Mouse (Mus musculus): ENCODE measurements around the gene 1600014C10Rik. TPM values are rescaled to one million over a fixed set of nuclear protein-coding genes. Genes with fewer than 3 reads are reported as not detected.

1600014C10Rik gene
- polyA plus RNA-seq, 1 experiment from 2014 or later: 15.1 TPM

DNA sequence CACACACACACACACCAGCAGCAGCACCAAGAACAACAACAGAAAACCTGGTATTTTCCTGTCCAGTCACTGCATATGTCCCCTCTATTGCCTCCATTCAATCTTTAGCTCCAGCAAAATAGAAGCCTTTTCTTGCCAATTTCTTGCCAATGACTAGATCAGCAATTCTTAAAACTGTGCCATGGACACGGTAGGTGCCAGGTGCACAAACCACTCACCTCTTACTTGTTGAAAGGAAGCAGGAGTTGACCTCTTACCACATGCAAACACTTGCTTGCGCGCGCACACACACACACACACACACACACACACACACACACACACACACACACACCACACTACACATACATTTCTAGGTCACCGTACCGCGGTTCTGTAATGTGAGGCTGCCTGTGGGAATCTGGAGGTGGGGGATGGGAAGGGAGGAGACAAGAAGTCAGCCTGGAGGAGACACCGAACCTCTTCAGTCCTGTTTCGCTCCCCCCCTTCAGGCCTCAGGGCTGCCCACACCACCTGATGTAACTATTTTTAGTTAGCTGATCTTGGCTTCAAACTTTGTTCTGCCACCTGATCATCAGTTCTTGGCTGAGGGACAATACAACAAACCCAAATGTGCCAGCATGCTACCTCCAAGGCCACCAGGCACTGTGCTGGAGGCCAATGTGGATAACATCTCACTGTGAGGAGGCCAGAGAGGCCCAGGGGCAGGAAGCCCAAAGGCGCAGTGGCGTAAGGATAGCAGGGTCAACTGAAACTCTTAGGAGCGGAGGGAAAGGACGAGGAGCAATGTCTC is 41.8 kb downstream of the 1600014C10Rik start:
- peaks cover 14% of the 10 kb centered on the region for H3K27me3 ChIP-seq (ENCODE audit: insufficient read depth, poor library complexity, severe bottlenecking)
- no peak overlapping the region for H3K27ac ChIP-seq
- DNase-seq (ENCODE audit: low spot score): no peak
- H3K9me3 ChIP-seq: no peaks in the 10 kb centered on the region
- 84% methylated on average over 13 of the region's 13 CpGs for WGBS
- peaks cover 24% of the 10 kb centered on the region for H3K4me1 ChIP-seq (replicated peaks)
- H3K4me3 ChIP-seq: no peak overlapping the region
- peaks cover 17% of the 10 kb centered on the region for H3K36me3 ChIP-seq

DNA sequence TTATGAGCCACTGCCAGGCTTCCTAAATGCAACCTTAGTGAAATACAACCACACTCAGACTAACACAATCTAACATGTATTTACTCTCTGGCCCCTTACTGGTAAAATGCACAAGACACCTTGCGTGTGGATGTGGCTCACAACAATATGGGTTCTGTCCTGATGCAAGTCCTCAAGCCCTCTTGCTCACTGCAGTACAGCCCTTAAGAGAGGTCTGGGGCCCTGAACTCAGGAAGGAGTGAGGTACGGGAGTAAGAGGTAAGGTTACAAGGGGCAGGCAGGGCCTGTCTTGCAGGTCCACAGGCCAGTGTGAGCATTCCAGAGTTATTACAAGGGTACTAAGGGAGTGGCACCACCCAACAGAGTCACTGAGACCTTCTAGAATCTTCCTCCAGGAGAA is 43.2 kb downstream of the 1600014C10Rik start:
- no peak for DNase-seq (ENCODE audit: low spot score)
- Histone ChIP-seq H3K4me3 (peak overlapping the region; percentile 69; the same call in 1 of the 2 replicates), H3K27me3 (ENCODE audit: insufficient read depth, poor library complexity, severe bottlenecking) (peaks cover 21% of the 10 kb centered on the region), H3K4me1 (replicated peaks) (peaks cover 24% of the 10 kb centered on the region), H3K36me3 (peaks cover 4% of the 10 kb centered on the region), H3K27ac (no peak overlapping the region), H3K9me3 (no peaks in the 10 kb centered on the region)
- 76% methylated on average over 2 of the region's 2 CpGs for WGBS

DNA sequence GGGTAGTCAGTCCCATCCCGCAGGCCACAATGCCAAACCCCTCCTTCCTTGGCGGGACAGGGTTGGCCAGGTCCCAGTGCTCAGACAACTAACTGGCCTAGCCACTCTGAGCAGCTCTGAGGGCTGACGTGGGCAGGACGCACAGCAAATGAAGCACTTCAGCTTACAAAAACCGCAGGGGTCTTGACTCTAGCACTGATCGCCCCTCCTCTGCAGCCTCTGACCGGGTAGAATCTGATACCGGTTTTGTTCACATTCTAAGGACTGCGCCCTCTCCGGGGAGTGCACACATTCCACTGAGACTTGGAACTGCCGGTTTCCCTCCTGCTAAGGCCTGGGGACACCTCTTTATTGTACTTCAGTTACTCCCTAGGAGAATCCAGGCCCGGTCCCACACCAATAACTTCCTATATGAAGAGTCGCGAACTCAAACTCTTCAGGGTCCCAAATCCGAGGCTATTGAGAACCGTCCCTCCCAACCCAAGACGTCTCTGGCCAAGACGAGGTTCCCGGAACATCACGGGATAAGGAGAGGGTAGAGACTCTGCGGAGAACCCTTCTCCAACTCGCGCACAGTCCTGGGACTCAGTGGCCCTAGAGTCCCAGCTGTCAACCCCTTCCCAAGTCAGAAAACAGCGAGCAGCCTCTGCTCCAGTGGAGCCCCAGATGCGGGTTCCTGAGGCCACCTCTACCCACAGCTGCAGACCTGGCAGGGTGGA is 44.3 kb downstream of the 1600014C10Rik start:
- no peaks in the 10 kb centered on the region for H3K9me3 ChIP-seq
- H3K27me3 ChIP-seq (ENCODE audit: insufficient read depth, poor library complexity, severe bottlenecking): peaks cover 21% of the 10 kb centered on the region
- peak overlapping the region; percentile 78 for H3K27ac ChIP-seq
- peak overlapping the region; percentile 69 for H3K4me3 ChIP-seq
- peak; percentile 70 for DNase-seq (ENCODE audit: low spot score)
- under 1% methylated on average over 25 of the region's 25 CpGs for WGBS
- H3K4me1 ChIP-seq (replicated peaks): peaks cover 24% of the 10 kb centered on the region
- no peaks in the 10 kb centered on the region for H3K36me3 ChIP-seq

DNA sequence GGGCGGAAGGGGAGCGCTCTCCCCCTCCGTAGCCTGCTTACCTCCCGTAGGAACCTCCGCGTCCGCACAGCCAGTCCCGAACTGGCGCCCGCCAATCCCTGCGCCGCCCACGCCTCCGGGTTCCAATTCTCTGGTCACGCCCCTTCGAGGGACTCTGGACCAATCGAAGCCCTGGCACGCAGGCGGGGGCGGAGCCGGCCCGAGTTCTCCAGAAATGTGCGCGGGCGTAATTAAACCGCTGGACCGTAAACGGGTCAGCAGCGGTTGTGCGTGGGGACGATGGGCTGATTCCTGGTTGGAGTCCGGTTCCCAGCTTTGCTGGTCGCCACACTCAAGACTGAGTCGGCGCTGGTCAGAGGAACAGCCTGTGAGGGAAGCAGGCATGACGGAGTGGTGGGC is 44.9 kb downstream of the 1600014C10Rik start, which contains the start of gene Plekhf1:
TSS of gene Plekhf1 (minus strand) at position 117 of the 399 bp plus-strand sequence.
- WGBS: under 1% methylated on average over 36 of the region's 36 CpGs
- DNase-seq (ENCODE audit: low spot score): peak; percentile 93
- peaks cover 24% of the 10 kb centered on the region for H3K4me1 ChIP-seq (replicated peaks)
- peak within 1 kb of the TSS; percentile 78 for H3K27ac ChIP-seq
- peak within 1 kb of the TSS; percentile 69 for H3K4me3 ChIP-seq
- H3K27me3 ChIP-seq (ENCODE audit: insufficient read depth, poor library complexity, severe bottlenecking): peaks cover 21% of the 10 kb centered on the region
- no peaks in the 10 kb centered on the region for H3K36me3 ChIP-seq
- no peaks in the 10 kb centered on the region for H3K9me3 ChIP-seq

DNA sequence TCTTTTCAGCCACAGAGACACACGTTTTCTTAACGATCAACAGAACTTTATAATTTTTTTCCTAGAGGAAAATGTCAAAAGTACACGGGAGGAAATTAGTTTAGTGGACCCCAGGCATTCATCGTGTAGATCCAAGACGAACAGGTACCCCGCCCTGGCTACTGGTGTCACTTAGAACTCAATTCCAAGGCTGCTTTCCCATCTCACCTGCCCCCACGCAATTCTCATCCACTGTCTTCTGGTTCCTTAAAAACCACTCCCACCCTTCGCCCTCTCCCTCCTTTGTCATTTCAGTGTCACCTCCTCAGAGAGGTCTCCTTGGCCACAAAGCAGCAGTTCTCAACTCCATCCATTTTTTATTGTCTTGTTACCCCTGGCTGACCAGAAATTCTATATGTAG is 45.3 kb downstream of the 1600014C10Rik start:
- Histone ChIP-seq H3K27me3 (ENCODE audit: insufficient read depth, poor library complexity, severe bottlenecking) (peaks cover 21% of the 10 kb centered on the region), H3K27ac (peak overlapping the region; percentile 78), H3K4me1 (replicated peaks) (peaks cover 24% of the 10 kb centered on the region), H3K36me3 (no peaks in the 10 kb centered on the region), H3K4me3 (peak overlapping the region; percentile 69), H3K9me3 (no peaks in the 10 kb centered on the region)
- 20% methylated on average over 8 of the region's 8 CpGs for WGBS
- no peak for DNase-seq (ENCODE audit: low spot score)

DNA sequence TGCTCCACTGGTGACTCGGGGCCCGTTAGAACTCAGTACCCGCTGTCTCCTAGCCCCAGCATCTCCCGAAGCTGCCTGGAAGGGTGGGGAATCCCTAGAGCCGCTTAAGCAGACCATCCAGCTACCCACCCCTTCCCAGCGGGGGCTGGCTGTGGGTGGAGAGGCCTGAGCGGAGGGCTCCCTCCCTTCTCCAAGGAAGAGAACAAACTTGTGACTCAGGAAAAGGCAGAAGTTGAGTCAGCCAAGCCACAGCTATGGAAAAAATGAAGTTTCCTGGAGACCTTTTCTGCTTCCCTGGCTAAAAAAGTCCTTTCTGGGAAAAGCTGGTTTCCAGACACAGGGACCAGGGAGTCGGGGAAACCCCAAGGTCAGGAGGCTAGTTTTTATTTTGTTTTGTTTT is 47.3 kb downstream of the 1600014C10Rik start:
- 17% methylated on average over 8 of the region's 8 CpGs for WGBS

DNA sequence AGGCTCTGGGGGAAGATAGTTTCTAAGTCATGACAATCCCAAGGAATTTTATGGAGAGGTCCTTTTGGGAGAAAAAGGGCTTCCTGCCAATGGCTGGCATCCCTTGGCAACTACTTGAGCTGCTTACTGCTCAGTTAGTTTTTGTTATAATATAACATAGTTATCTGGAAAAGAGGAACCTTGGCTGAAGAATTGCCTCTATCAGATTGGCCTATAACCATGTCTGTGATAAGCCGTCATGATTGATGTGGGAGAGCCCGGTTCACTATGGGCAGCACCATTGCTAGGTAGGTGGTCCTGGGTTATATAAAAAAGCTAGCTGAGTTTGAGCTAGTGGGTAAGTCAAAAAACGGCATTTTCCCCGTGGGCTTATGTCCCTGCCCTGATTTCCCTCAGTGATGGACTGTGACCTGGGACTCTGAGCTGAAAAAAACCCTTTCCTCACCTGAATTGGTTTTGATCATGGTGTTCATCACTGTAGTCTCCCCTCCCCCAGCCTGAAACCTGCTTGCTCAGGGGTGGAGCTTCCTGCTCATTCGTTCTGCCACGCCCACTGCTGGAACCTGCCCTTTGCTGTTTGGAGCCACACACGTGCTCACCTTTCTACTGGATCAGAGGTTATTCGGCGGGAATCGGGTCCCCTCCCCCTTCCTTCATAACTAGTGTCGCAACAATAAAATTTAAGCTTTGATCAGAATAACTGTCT is 53.5 kb downstream of the 1600014C10Rik start:
- DNase-seq (ENCODE audit: low spot score): no peak
- H3K9me3 ChIP-seq: no peaks in the 10 kb centered on the region
- WGBS: 47% methylated on average over 11 of the region's 11 CpGs

More for the DNA sequence above, 47.3 kb downstream of the 1600014C10Rik start:
- DNase-seq (ENCODE audit: low spot score): no peak
- Histone ChIP-seq H3K27ac (no peak overlapping the region), H3K36me3 (no peaks in the 10 kb centered on the region), H3K9me3 (no peaks in the 10 kb centered on the region), H3K4me3 (no peak overlapping the region), H3K27me3 (ENCODE audit: insufficient read depth, poor library complexity, severe bottlenecking) (peaks cover 21% of the 10 kb centered on the region), H3K4me1 (replicated peaks) (peaks cover 21% of the 10 kb centered on the region)

DNA sequence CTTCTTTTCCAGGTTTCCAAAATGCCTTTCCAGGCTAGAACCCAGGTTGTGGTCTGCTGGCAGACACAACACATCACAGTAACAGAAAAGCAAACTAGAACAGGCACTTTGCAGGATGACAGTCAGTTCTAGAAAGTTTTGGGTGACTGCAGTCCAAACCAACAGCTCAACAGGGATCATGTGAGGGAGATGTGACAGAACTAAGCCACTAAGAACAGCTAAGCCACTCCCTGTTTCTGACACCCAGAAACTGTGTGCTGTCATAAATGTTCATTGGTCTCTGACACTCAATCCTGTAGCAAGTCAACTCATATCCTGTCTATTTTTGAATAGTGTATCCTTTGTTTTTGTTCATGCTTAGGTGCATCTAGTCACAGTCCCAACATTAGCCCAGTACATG is 54.1 kb downstream of the 1600014C10Rik start:
- no peaks in the 10 kb centered on the region for H3K27me3 ChIP-seq (ENCODE audit: insufficient read depth, poor library complexity, severe bottlenecking)
- no peak overlapping the region for H3K27ac ChIP-seq
- H3K4me3 ChIP-seq: no peak overlapping the region
- H3K36me3 ChIP-seq: no peaks in the 10 kb centered on the region
- H3K9me3 ChIP-seq: no peaks in the 10 kb centered on the region
- DNase-seq (ENCODE audit: low spot score): no peak
- H3K4me1 ChIP-seq (replicated peaks): no peaks in the 10 kb centered on the region

More for the DNA sequence above, 53.5 kb downstream of the 1600014C10Rik start:
- Histone ChIP-seq H3K36me3 (no peaks in the 10 kb centered on the region), H3K27ac (no peak overlapping the region), H3K27me3 (ENCODE audit: insufficient read depth, poor library complexity, severe bottlenecking) (no peaks in the 10 kb centered on the region), H3K4me3 (no peak overlapping the region), H3K4me1 (replicated peaks) (no peaks in the 10 kb centered on the region)

DNA sequence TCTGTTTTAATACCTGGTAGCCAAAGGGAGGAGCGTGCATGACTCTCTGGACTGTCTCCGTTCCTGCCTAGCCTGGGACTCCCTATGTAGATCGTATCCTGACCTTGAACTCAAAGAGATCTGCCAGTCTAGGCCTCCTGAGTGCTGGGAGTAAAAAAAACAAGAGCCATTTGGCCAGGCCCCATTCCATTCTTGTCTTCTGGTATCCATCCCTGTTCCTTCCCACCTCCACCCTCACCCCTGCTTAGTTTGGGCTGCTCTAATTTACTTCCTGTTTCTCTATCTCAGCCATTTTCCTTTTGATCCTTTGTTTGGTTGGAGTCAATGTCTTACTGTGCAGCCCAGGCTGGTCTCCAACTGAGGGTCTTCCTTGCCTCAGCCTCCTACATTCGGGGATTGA is 59.4 kb downstream of the 1600014C10Rik start:
- Histone ChIP-seq H3K4me3 (no peak overlapping the region), H3K4me1 (replicated peaks) (no peaks in the 10 kb centered on the region), H3K27ac (no peak overlapping the region), H3K9me3 (no peaks in the 10 kb centered on the region), H3K36me3 (no peaks in the 10 kb centered on the region), H3K27me3 (ENCODE audit: insufficient read depth, poor library complexity, severe bottlenecking) (no peaks in the 10 kb centered on the region)
- DNase-seq (ENCODE audit: low spot score): no peak
- WGBS: 83% methylated on average over 4 of the region's 4 CpGs

Other genes starting within 250 kb of the 1600014C10Rik start
- 33.4 and 40.1 TPM in 2 replicates for gene Uri1, start 159.7 kb upstream of the 1600014C10Rik start, polyA plus RNA-seq (2016; fragmentation: Nextera tagmentation; extraction: Ambion mirVana)
- gene Ccne1, start 75.7 kb upstream of the 1600014C10Rik start, polyA plus RNA-seq (2016; fragmentation: Nextera tagmentation; extraction: Ambion mirVana): 66.1 and 92.1 TPM in 2 replicates
- gene Plekhf1, start 44.8 kb downstream of the 1600014C10Rik start, polyA plus RNA-seq (2016; fragmentation: Nextera tagmentation; extraction: Ambion mirVana): 2.5 and 3.2 TPM in 2 replicates
- 83.2 and 92.3 TPM in 2 replicates for gene Pop4, start 88.2 kb downstream of the 1600014C10Rik start, polyA plus RNA-seq (2016; fragmentation: Nextera tagmentation; extraction: Ambion mirVana)

Measured in hindbrain, embryonic 10.5 days (tissue).